Mouse (Mus musculus): ENCODE measurements around the gene C130032M10Rik. TPM values are rescaled to one million over a fixed set of nuclear protein-coding genes. Genes with fewer than 3 reads are reported as not detected.

The C130032M10Rik gene
- total and polyA plus RNA-seq, 2 experiments from 2014 or later, result not detected

DNA sequence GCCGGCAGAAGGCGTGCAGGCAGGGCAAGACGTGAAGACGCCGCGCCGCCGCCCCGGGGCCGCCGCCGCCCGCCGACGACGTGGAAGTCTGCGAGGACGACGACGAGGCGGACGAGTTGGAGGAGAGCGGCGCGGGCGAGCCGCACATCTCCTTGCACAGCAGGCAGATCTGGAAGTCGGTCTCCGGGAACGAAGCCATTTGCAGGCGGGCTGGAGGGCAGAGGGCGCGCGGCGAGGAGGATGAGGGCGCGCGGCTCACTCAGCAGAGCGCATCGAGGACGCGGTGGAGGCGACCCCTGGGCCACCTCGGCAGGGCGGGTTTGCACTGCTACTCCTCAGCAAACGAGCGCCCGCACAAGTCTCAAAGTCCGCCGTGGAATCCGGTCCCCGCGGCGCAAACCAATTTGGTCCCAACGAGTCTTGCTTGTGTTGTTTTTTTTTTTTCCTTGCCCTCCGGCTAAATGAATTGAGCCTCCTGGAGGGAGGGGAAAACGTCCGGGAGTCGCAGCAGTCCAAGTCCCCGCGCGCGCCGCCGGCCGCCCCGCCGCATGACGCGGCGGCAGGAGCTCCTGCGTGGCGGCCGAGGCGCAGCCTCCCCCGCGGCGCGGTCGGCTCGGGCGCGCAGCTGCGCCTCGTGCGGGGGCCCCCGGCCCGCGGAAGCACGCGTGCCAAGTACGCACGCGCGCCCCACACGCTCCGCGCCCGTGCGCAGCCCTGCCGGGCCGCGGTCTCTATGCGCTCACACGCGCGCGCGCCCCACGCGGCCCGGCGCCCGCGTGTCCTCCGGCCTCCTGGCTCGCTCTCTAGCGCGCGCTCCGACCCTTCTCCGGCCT is 47.6 kb downstream of the C130032M10Rik start:
- no peak for TF ChIP-seq CTCF (IDR thresholded peaks at IDR 0.05; ENCODE audit: low read depth)
- Histone ChIP-seq H3K4me1 (ENCODE audit: insufficient read depth, low read length) (no peaks in the 10 kb centered on the region; the same call in 1 of the 2 replicates), H3K9ac (replicated peaks; ENCODE audit: low read length) (peak overlapping the region; percentile 52; the same call in 1 of the 2 replicates), H3K27me3 (ENCODE audit: insufficient read depth, low read length) (peaks cover 63% of the 10 kb centered on the region), H3K4me3 (ENCODE audit: low read length) (peak overlapping the region; percentile 48), H3K9me3 (ENCODE audit: low read length) (no peaks in the 10 kb centered on the region), H3K27ac (no peak overlapping the region), H3K4me2 (ENCODE audit: low read depth, low read length) (peak overlapping the region; percentile 70), H3K36me3 (ENCODE audit: insufficient read depth, low read length) (no peaks in the 10 kb centered on the region)
- peak; percentile 76 for DNase-seq (ENCODE audit: low spot score)
- ATAC-seq, result peak; percentile 64
- under 1% methylated on average over 113 of the region's 122 CpGs for WGBS

DNA sequence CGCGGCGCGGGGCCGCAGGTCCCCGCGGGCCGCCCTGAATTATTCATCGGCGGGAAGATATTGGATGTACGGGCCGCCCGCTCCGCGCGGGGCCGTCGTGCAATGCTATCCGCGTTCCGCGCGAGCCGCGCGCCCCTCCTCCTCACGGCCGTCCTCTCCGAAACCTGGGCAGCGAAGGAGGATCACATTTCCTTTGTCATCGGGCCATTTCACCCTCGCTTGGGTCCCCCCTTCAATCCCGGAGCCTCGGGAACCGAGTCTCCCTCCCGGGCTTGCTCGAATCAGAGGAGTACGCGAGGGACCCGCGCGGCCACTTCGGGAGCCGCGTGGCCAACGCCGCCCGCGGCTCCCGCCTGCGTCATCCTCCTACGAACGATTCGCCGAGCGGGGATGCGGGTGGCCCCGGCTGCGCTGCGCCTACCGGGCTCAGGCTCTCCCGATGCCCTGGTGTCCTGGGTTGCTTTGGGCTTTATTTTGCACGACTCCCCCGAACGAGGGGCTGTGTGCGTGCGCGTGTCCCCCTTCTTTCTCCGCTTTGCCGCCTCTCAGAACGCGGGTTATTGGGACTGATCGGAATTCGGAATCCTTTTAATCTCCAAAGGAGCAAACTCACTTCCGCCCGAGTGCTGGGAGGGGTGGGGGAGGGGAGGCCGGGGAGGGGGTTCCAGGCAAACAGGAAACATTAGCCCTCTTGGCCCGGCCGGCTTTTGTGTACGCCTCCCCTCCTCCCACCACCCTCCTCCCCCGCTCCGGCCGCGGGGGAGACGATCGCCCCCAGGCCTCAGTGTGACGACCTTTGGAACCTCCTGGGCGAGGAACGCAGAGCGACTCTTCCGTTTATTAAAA is 48.5 kb downstream of the C130032M10Rik start, which contains the start of gene Trim71:
Gene Trim71, minus strand, starts transcription at position 609 of the 846 bp plus-strand sequence.
- Histone ChIP-seq H3K27ac (no peak within 1 kb of the TSS), H3K4me2 (ENCODE audit: low read depth, low read length) (peak within 1 kb of the TSS; percentile 70), H3K4me1 (ENCODE audit: insufficient read depth, low read length) (no peaks in the 10 kb centered on the region; the same call in 1 of the 2 replicates), H3K36me3 (ENCODE audit: insufficient read depth, low read length) (no peaks in the 10 kb centered on the region), H3K4me3 (ENCODE audit: low read length) (peak within 1 kb of the TSS; percentile 48), H3K27me3 (ENCODE audit: insufficient read depth, low read length) (peaks cover 55% of the 10 kb centered on the region), H3K9ac (replicated peaks; ENCODE audit: low read length) (peak within 1 kb of the TSS; percentile 52), H3K9me3 (ENCODE audit: low read length) (no peaks in the 10 kb centered on the region)
- peak; percentile 45 for DNase-seq (ENCODE audit: low spot score)
- WGBS, result under 1% methylated on average over 90 of the region's 91 CpGs
- TF ChIP-seq CTCF (IDR thresholded peaks at IDR 0.05; ENCODE audit: low read depth), result no peak
- ATAC-seq, result peak; percentile 67

DNA sequence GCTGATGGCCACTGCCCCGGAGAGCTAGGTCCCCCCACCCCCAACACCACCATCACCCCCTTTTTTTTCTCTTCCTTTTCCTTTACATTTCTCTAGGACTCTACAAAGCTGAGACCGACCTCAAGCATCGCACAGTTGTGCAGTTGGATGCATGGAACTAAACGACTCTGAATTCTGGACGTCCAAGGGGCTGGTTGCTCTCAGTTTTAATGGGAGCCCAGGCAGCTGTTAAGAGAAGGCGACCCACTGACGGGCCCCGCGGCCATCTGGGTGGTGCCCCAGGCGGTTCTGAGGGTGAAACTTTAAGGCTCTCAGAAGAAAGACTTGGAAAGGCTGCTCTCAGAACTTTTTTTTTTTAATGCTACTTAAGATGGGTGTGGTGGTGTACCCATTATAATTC is 49.2 kb downstream of the C130032M10Rik start:
- peak overlapping the region; percentile 70 for H3K4me2 ChIP-seq (ENCODE audit: low read depth, low read length)
- no peaks in the 10 kb centered on the region for H3K9me3 ChIP-seq (ENCODE audit: low read length)
- no peak for ATAC-seq
- WGBS, result 2% methylated on average over 10 of the region's 10 CpGs
- no peak for TF ChIP-seq CTCF (IDR thresholded peaks at IDR 0.05; ENCODE audit: low read depth)
- H3K4me3 ChIP-seq (ENCODE audit: low read length), result peak overlapping the region; percentile 48
- H3K4me1 ChIP-seq (ENCODE audit: insufficient read depth, low read length), result no peaks in the 10 kb centered on the region; the same call in 1 of the 2 replicates
- DNase-seq (ENCODE audit: low spot score), result no peak
- H3K36me3 ChIP-seq (ENCODE audit: insufficient read depth, low read length), result no peaks in the 10 kb centered on the region
- H3K9ac ChIP-seq (replicated peaks; ENCODE audit: low read length), result no peak overlapping the region
- no peak overlapping the region for H3K27ac ChIP-seq
- H3K27me3 ChIP-seq (ENCODE audit: insufficient read depth, low read length), result peaks cover 48% of the 10 kb centered on the region

Other genes with a start within 250 kb of the C130032M10Rik start
- gene Bcl2a1c, start 185.6 kb upstream of the C130032M10Rik start, total RNA-seq (2014; rRNA removed), result not detected in 2 replicates
- not detected in 2 replicates for gene Bcl2a1c, start 185.6 kb upstream of the C130032M10Rik start, polyA plus RNA-seq (2015; fragmentation: Nextera tagmentation; extraction: Ambion mirVana)
- gene Crtap, start 125.0 kb upstream of the C130032M10Rik start, total RNA-seq (2014; rRNA removed), result 22.7 and 24.7 TPM in 2 replicates
- gene Crtap, start 125.0 kb upstream of the C130032M10Rik start, polyA plus RNA-seq (2015; fragmentation: Nextera tagmentation; extraction: Ambion mirVana), result 31.8 and 34.2 TPM in 2 replicates
- gene Glb1, start 114.6 kb upstream of the C130032M10Rik start, total RNA-seq (2014; rRNA removed), result 37.5 and 41.9 TPM in 2 replicates
- gene Glb1, start 114.6 kb upstream of the C130032M10Rik start, polyA plus RNA-seq (2015; fragmentation: Nextera tagmentation; extraction: Ambion mirVana), result 35.7 and 36.2 TPM in 2 replicates
- gene Tmppe, start 114.6 kb upstream of the C130032M10Rik start, total RNA-seq (2014; rRNA removed), result 6.1 and 9.4 TPM in 2 replicates
- 5.9 and 7.1 TPM in 2 replicates for gene Tmppe, start 114.6 kb upstream of the C130032M10Rik start, polyA plus RNA-seq (2015; fragmentation: Nextera tagmentation; extraction: Ambion mirVana)
- gene Ccr4, start 10.8 kb upstream of the C130032M10Rik start, total RNA-seq (2014; rRNA removed), result not detected in 2 replicates
- gene Ccr4, start 10.8 kb upstream of the C130032M10Rik start, polyA plus RNA-seq (2015; fragmentation: Nextera tagmentation; extraction: Ambion mirVana), result not detected in 2 replicates
- gene Trim71, start 48.7 kb downstream of the C130032M10Rik start, total RNA-seq (2014; rRNA removed), result 0.10 and 0.25 TPM in 2 replicates
- 0.20 and 0.24 TPM in 2 replicates for gene Trim71, start 48.7 kb downstream of the C130032M10Rik start, polyA plus RNA-seq (2015; fragmentation: Nextera tagmentation; extraction: Ambion mirVana)
- gene Cnot10, start 124.5 kb downstream of the C130032M10Rik start, total RNA-seq (2014; rRNA removed), result 29.6 and 34.2 TPM in 2 replicates
- gene Cnot10, start 124.5 kb downstream of the C130032M10Rik start, polyA plus RNA-seq (2015; fragmentation: Nextera tagmentation; extraction: Ambion mirVana), result 45.3 and 48.0 TPM in 2 replicates
- 85.6 and 87.7 TPM in 2 replicates for gene Dync1li1, start 173.1 kb downstream of the C130032M10Rik start, total RNA-seq (2014; rRNA removed)
- gene Dync1li1, start 173.1 kb downstream of the C130032M10Rik start, polyA plus RNA-seq (2015; fragmentation: Nextera tagmentation; extraction: Ambion mirVana), result 144 and 145 TPM in 2 replicates
- 15.2 and 17.9 TPM in 2 replicates for gene Cmtm6, start 215.4 kb downstream of the C130032M10Rik start, total RNA-seq (2014; rRNA removed)
- gene Cmtm6, start 215.4 kb downstream of the C130032M10Rik start, polyA plus RNA-seq (2015; fragmentation: Nextera tagmentation; extraction: Ambion mirVana), result 23.9 and 24.8 TPM in 2 replicates

All from hindbrain, postnatal 0 days (tissue).